Mouse (Mus musculus): ENCODE data around the gene Setd7. TPM values are rescaled to one million over a fixed set of nuclear protein-coding genes. Genes with fewer than 3 reads are reported as not detected.
"Not testable (repeated sequence)": the region's sequence is repeated elsewhere in the genome, so short reads cannot be mapped to it uniquely, and the experiment has no call there.

Gene Setd7
- total RNA-seq (2021) = 10 to 100 TPM; 50.8 to 53.3 TPM

DNA sequence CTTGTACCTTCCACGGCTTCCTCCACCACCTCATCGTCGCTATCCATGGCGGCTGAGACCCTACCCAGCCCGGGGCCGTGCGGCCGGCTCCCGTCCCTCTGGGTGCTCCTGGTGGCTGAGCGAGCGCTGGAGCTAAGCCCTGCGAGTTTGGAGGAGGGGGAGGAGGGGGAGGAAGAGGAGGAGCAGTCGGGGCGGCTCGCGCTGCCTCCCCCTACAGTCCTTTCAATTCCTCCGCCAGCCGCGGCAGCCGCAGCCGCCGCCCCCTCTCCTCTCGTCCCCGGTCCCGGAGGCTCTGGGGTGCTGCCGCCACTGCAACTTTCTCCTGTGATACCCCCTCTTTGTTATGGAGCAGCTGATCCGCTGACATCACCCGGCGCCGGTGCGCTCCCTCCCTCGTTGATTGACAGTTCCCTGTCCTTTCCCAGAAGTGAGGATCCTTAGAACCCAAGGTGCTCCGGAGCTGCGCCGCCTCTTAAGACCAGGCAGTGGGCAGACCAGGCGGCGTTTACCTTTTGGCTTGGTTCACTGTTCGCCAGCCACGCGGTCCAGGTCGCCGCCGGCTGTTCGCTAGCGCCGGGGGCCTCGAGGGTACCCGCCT lies at the start of gene Setd7:
TSS of gene Setd7 (minus strand) at position 369 of the 598 bp plus-strand sequence.
- peak; percentile 55 to 88 for DNase-seq (ENCODE audit: extremely low spot score in 1 of 2, low spot score in 2 of 2)
- intact Hi-C loops (cut with DNase I) = loop anchor here (5.0 kb wide), 2 partner anchors 48 to 78 kb away; partner anchors contain the start of gene Rab33b

DNA sequence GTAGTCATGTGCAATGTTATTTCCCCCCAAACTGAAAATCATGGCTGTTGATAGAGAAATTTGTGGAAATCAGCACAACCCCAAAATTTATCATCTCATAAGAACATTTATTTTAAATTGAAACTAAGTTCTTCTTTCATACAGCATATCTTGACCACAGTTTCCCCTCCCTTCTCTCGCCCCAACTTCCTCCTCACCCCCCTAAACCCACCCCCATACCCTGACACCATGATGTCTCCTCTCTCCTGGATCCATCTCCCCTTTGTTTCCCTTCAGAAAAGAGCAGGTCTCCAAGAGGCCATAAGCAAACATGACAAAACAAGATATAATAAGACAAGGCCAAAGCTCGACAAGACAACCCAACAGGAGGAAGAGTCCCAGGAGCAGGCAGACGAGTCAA lies 43.8 kb upstream of the Setd7 start:
- no peak for DNase-seq (ENCODE audit: extremely low spot score in 1 of 2, low spot score in 2 of 2)
- intact Hi-C loops (cut with DNase I) = no loop called here

DNA sequence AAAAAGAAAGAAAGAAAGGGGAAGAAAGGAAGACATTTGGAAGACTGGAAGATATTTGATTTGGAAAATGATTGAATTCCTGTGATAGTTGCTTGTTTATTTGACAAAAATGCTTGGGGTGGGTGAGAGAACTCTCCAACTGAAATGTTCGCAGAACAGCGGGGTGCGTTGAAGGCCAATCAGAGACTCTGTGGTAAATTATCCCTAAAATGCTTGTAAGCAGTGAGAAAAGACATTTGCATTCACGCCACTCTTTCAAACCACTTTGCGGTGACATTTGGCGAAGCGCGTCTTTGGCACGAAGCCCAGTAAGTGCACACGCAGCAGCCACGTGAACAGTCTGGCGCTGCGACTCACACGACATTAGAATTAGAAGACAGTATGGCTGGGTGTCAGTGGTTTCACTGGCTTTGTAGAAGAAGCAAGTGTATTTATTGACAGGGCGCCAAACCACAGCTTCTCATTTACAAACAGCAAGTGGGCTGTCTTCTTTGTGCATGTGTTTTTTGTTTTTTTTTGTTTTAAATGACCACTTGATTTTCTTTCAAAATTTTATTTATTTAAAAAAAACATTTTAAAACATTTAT lies 43.1 kb upstream of the Setd7 start:
- intact Hi-C loops (cut with DNase I) = no loop called here
- DNase-seq (ENCODE audit: extremely low spot score in 1 of 2, low spot score in 2 of 2) = peak; percentile 83 to 85

DNA sequence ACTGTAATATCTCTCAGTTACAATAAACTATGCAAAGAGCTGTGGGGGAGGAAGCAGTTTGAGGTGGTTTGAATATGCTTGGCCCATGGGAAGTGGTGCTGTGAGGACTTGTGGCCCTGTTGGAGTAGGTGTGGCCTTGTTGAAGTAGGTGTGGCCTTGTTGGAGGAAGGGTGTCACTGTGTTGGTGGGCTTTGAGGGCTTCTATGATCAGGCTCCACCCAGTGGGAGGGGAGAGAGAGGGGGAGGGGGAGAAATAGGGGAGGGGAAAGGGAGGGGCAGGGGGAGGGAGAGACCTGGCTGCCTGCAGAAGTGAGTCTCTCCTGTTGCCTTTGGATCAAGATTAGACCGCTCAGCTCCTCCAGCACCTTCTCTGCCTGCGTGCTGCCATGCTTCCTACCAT lies 40.8 kb upstream of the Setd7 start:
- intact Hi-C loops (cut with DNase I) = no loop called here
- no peak for DNase-seq (ENCODE audit: extremely low spot score in 1 of 2, low spot score in 2 of 2)

DNA sequence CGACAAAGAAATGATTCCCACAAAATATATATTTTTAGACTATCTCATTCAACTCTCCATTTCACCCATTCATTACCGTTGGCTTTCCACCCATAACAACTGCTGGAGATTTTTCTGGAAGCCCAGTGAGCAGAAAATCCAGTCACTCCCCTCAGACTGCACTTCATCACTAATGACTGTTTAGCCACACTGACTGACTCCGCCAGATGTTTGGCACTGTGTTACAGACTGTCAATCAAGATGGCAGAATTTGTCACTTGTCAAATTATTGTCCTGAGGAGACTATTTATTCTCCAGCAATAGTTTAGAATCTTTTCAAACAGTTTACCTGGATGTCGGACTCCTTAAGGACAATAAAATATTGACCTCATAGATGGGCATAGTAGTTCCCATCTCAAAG lies 40.0 kb upstream of the Setd7 start:
- DNase-seq (ENCODE audit: extremely low spot score in 1 of 2, low spot score in 2 of 2) = no peak
- intact Hi-C loops (cut with DNase I) = no loop called here

DNA sequence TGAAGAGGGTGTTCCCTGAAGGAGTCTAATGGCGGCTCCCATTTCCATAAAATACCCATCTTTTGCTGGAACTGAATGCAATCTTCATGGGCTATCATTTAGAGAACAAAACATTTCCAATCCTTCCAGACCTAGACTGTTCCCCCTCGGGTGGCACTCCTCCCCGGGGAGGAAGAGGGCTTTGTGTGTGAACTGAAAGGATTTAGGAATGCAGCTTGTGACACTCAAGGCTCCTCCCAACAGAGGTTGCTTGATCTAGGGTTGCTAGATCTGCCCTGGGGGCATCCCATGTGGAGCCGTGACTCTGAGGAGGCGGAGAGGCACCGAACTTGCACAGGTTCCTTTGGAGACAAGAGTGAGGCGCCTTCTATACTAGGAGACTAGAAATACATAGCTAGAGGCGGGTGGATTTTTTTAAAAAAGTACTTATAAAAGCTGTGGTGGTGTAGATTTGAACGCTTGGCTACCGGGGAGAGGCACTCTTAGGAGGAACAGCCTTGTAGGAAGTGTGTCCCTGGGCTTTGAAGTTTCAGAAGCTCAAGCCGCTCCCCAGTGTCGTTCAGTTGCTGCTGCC lies 38.5 kb upstream of the Setd7 start:
- intact Hi-C loops (cut with DNase I) = no loop called here
- no peak for DNase-seq (ENCODE audit: extremely low spot score in 1 of 2, low spot score in 2 of 2)

DNA sequence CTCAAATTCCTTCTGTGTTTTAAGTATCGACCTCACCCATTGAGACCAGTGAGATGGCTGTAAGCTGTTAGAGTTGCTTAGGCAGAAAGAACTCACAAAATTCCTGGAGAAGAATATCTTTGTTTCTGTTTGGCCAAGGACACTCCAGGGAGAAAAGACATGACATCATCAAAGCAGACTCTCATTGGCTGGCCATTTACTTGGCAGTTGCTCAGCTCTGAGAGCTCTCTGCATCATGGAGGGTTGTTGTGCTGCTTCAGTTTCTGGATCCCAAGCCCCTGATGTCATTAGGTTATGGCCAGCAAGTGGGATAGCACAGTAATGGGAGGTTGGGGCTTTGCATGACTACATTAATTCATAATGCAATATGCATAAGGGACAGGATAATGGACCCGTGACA lies 35.9 kb upstream of the Setd7 start:
- no peak for DNase-seq (ENCODE audit: extremely low spot score in 1 of 2, low spot score in 2 of 2)

DNA sequence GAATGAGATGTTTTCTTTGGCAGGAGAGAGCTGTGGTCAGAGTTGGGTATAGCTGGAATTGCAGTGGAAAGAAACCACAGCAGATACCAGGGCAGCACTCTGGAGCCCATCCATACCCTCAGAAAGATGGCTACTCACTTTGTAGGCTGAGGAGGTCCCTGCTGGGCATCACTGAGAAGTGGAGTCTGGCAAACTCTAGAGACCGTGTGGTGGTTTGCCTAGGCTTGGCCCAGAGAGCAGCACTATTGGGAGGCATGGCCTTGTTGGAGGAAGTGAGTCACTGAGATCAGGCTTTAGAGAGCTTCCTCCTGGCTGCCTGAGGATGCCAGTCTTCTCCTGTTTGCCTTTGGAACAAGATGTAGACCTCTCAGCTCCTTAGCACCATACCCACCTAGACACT lies 32.8 kb upstream of the Setd7 start:
- DNase-seq (ENCODE audit: extremely low spot score in 1 of 2, low spot score in 2 of 2) = no peak
- intact Hi-C loops (cut with DNase I) = no loop called here

More for the DNA sequence above, 35.9 kb upstream of the Setd7 start:
- intact Hi-C loops (cut with DNase I) = no loop called here

DNA sequence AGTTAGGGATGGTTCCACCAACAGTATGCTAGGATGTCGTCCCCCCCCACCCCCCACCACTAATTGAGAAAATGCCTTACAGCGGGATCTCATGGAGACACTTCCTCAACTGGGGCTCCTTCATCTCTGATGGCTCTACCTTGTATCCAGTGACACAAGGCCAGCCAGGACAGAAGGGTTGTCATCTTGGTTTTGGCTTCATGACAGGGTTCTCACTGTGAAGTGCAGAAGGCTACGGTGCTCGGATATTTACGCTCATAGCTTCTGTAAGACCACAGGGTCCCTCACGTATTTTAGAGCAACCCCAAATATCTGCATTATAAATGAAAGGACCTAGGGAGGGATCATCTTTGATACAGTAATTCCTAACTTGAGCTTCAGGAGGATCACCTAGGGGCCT lies 30.9 kb upstream of the Setd7 start:
- no peak for DNase-seq (ENCODE audit: extremely low spot score in 1 of 2, low spot score in 2 of 2)
- intact Hi-C loops (cut with DNase I) = no loop called here

DNA sequence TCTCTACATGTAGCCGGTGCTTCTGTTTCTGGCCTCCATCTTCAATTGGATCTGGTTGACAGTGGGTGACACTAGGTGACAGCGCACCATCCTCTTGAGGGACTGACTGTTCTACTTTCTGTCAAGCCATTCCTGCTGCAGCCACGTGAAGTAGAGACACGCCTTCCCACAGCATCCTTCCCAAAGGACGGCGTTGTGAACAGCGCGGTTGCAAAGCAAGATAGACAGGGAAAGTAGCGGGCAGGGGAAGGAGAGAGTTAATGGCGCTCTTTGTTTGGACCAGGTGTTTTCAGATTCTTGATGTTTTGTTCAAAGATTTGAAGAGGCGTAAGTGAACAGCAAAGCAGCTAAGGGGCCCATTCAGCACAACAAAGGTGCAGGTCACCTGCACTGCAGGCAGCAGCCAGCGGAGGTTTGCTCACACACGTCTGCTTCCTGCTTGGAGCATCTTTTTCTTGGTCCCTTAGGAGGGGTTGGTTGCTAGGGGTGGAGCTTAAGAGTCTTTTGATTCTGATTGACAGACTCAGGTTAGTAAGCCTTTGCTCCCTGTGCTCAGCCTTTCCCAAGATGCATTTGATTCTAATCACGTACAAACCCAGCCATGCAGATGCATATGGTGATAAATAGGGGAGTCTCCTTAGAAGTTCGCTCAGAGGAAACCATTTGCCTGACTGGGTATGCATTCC lies 29.7 kb upstream of the Setd7 start:
- no peak for DNase-seq (ENCODE audit: extremely low spot score in 1 of 2, low spot score in 2 of 2)
- intact Hi-C loops (cut with DNase I) = no loop called here

DNA sequence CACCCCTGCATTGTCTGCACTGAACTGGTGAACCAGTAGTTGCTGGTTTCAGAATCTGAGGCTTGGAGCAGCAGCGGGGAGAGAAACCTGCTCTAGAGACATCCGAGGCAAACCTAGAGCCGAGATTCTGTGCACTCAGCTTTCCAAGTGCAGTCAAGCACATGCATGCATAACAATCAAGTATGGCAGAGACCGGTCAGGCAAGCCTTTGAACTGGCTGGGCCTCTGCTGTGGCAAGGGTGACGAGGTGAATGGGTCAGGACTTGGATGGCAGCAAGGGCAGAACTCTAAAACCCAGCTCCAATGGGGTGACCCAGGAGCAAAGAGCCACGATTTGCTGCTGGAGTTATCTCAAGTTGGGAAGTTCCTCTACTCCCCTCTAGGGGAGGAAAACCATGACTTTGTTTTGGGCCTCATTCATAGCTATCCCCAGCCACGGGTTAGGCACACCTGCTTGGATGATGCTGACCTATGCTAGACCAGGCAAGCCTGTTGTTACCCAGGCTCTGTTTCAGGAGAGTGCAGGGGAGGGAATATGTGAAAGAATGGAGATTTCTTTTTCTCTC lies 27.1 kb upstream of the Setd7 start:
- intact Hi-C loops (cut with DNase I) = loop anchor here (10.0 kb wide), 1 partner anchor 657 kb away; no protein-coding TSS in a partner anchor
- no peak for DNase-seq (ENCODE audit: extremely low spot score in 1 of 2, low spot score in 2 of 2)

DNA sequence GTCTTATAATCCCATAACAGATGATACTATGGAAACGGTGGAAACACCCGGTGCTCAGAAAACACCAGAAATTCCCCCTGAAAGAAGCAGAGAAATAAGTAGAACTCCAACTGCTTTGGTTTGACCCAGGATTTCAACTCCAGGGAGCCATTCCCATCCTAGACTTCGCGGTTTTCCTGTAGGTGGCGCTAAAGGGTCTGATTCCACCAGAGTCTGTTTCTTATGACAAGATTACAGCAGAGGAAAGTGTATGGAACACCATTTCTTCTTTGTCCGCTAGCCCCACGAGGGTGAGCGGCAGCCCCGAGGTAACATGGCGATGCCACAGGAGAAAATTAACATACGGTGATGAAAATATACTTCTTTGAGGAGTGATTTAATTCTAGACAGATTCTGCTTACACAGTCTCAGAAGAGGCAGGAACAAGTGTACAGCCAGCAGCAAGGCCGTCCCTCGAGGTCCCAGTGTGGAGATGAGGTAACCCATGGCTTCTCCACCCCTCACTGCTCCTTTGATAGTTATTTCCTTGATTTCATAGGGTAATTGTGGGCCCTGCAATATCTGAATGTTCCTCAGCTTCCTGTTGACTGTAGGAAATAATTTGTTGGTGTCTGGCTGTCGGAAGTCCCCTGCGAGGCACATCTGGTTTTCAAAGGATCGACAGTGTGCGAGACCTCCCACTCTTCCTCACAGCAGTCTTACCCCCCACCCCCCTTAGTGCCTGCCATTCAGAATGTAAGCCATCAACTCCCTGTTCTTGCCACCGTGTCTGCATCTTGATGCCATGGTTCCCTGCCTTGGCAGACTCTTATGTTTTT lies 23.1 kb upstream of the Setd7 start:
- DNase-seq (ENCODE audit: extremely low spot score in 1 of 2, low spot score in 2 of 2) = peak; percentile 76 to 86
- intact Hi-C loops (cut with DNase I) = loop anchor here (2.0 to 10.0 kb wide), 2 partner anchors 65 to 661 kb away; no protein-coding TSS in a partner anchor

DNA sequence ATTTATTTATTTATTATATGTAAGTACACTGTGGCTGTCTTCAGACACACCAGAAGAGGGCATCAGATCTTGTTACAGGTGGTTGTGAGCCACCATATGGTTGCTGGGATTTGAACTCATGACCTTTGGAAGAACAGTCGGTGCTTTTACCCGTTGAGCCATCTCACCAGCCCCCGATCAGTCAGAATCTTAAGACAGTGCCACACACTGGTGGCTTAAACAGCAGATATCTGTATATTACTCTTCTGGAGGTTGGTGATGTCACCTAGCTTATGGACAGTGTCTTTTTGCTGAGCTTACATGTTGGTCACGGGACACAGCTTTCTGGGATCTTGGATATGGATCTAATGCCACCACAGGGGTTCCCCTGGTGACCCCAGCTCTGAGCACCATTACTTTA lies 18.6 kb upstream of the Setd7 start:
- intact Hi-C loops (cut with DNase I); DNase-seq (ENCODE audit: extremely low spot score in 1 of 2, low spot score in 2 of 2): not testable (repeated sequence)

DNA sequence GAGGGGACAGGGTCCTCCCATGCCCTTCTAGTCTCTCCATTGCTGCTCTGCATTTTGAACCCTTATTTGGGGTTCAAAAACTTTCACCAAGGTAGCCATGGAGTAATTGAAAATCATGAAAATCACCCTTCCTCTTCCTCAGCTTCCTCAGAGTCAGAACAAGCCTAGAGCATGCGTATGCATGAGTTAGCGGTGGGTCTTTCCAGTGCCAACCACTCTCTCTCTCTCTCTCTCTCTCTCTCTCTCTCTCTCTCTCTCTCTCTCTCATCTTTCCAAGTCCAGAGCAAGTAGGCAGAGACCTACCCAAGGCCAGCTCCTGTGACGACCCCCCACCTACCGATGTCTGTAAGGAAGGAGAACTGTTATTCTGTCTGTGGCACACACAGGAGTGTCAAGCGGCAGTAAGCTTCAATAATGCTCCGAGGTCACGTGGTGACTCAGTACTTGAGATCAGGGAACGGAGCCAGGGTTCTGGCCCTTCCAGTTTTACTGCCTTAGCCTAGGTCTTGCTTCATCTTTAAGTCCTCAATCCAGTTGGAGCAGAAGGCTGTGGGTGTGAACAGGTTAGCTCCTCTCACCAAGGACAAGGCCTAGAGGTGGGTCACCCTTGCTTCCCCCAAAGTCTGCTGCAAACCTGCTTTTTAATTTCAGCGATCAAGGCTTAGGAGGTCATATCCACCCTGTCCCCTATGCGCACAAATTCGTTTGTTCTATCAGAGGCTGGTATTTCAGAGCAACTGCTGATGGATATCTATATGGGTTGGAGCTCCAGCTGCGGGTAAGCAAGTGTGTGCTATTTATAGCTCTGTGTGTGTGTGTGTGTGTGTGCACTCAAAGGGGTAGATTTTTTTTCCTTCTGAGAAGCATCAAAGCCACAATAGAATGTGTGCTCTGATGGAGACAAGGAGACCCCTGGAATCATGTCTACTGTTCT lies 17.4 kb upstream of the Setd7 start:
- intact Hi-C loops (cut with DNase I) = no loop called here
- DNase-seq (ENCODE audit: extremely low spot score in 1 of 2, low spot score in 2 of 2) = no peak

DNA sequence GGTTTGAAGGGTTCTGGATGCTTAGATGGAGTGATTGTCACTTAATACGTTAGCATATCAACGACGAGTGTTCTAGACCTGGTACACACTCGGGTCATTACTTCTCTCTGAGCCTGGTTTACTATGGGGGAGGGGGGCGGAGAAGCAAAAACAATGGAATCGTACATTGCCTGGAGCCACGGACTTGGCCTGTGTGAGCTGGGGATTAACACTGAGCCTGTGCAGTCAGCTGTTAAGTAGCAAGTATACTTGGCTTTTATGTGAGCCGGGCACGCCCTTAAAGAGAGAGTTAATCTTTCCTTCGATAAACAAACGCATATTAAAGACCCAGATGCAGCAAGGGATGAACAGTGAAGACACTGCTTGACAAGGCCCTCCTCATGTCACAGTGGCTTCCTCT lies 16.7 kb upstream of the Setd7 start:
- intact Hi-C loops (cut with DNase I) = no loop called here
- DNase-seq (ENCODE audit: extremely low spot score in 1 of 2, low spot score in 2 of 2) = no peak

DNA sequence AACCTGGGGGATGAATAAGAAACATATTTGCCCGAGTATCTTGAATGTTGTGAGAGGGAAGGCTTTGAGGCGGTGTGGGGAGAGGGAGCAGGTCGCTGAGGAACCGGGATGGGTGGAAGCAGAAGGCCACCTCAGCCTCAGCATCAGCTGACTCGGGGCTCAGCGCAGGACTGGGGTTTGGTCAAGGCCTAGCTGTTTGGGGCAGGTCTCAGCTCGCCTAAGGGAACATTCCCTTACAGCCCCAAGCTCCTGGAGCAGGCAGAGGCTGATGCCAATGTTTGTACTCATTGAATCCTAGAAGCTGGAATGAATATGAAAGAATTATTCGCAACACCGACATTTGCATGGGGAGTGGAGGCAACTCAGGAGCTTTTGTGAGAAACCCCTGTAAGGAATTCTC lies 13.2 kb upstream of the Setd7 start:
- DNase-seq (ENCODE audit: extremely low spot score in 1 of 2, low spot score in 2 of 2) = no peak

DNA sequence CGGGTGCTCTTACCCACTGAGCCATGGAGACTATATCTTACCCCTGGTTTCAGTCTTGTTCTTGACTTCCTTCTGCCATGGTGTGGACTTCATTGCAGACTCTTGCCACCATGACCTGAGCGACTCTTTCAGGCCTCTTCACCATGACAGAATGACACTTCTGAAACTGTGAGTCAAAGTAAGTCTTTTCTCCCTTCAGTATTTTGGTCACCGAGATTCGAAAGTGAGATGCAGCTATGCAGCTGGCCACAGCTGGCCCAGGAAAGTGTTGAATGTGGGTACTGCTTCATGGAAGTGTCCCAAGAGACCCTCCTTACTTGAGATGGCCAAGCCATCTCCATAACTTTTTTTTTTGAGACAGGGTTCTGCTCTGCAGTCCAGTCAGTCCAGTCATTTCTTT lies 9.5 kb upstream of the Setd7 start:
- DNase-seq (ENCODE audit: extremely low spot score in 1 of 2, low spot score in 2 of 2) = no peak
- intact Hi-C loops (cut with DNase I) = no loop called here

More for the DNA sequence above, 13.2 kb upstream of the Setd7 start:
- intact Hi-C loops (cut with DNase I) = no loop called here

DNA sequence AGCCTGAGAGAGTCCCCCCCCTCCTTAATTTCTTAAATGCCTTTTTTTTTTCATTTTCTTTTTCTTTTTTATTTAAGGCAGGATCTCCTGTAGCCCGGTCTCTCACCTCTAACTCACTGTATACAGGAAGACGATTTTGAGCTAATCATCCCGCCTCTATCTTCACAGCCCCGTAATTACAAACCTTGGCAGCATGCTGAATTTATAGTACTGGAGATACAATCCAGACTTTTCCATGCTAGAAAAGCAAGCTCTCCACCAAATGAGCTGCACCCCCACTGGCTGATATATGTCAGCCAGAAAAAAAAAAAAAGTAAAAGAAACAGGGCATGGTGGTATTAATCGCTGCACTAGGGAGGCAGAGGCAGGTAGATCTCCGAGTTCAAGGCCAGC lies 1.3 kb upstream of the Setd7 start:
- intact Hi-C loops (cut with DNase I) = loop anchor here (5.0 kb wide), 2 partner anchors 50 to 80 kb away; partner anchors contain the start of gene Rab33b
- no peak for DNase-seq (ENCODE audit: extremely low spot score in 1 of 2, low spot score in 2 of 2)
